Mouse (Mus musculus) ES-Bruce4 (cell line): ENCODE measurements around the gene Lrig2.

Experiments
- CTCF ChIP-seq: IDR thresholded peaks from one replicate; pipeline ENCODE4 v1.8.1; 2011; ENCODE audit warnings: low read depth, low read length
- EP300 ChIP-seq: IDR thresholded peaks from 2 replicates; pipeline ENCODE4 v1.6.1; 2011; ENCODE audit warnings: low read depth, low read length; ENCODE audit not compliant: insufficient read depth
- POLR2A ChIP-seq: IDR thresholded peaks from one replicate; pipeline ENCODE4 v1.8.1; 2011; ENCODE audit warnings: low read length; ENCODE audit not compliant: insufficient read depth

GRCm38 (mm10) chr3:104444082-104444481 is 67.6 kb downstream of the Lrig2 start:
- TF ChIP-seq CTCF, result no peak
- no peak for TF ChIP-seq EP300
- no peak for TF ChIP-seq POLR2A
